Mouse (Mus musculus) adipocyte (in vitro differentiated cells): ENCODE measurements around the gene Mpc2.

Experiments
- DNase-seq: peaks from one replicate; pipeline ENCODE4 v3.0.0-alpha.2; 2016; ENCODE audit warnings: low spot score

The Mpc2 gene

DNA sequence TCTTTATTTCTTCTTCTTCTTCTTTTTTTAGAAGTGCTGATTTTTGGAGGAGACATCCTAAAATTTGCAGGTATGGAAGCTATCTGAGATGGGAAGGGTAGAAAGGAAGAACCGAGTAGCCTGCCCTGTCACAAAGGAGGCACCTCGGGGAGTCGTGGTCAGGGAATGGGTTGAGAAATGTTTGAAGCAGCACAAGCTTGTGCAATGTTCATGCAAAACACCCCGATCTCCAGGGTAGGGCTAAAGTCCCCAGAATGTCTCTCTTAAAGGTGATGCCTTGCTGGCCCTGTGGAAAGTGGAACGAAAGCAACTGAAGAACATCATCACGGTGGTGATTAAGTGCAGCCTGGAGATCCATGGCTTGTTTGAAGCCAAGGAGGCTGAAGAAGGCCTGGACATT lies 45.9 kb downstream of the Mpc2 start:
- no peak for DNase-seq

DNA sequence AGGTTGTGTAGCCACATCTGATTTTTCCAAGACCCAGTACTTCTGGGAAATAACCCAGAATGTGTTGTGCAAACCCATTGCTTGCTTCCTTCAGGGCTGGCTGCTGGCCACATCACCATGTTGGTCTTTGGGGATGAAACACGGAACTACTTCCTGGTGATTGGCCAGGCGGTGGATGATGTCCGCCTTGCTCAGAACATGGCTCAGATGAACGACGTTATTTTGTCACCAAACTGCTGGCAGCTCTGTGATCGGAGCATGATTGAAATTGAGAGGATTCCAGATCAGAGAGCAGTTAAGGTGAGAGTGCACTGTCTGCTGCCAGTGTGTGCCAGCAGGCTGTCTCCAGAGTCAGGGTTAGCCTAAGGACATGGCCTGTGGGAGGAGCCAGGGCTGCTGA lies 49.7 kb downstream of the Mpc2 start:
- DNase-seq, result peak; percentile 92

DNA sequence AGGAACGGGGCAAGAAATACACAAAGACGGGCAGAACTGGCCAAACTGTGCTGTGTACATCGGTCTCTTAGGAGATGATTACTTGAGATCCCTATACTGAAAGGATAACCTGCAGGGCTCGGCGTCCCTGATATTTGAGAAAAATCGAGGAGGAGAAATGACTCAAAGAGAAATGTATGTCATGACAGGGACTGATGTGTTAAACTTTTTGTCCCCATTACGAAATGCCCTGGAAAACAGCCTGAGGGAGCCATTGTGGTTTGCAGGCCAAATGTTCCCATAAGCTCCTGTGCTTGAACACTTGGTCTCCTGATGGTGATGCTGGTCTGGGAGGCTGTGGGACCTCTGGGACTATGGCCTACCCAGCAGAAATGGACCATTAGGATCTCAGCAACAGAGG lies 60.3 kb downstream of the Mpc2 start:
- DNase-seq, result peak; percentile 58
